Mouse (Mus musculus): ENCODE results near the gene Rps6kl1. TPM values are rescaled to one million over a fixed set of nuclear protein-coding genes. Genes with fewer than 3 reads are reported as not detected.

Rps6kl1 gene
- polyA plus RNA-seq (2012; rRNA removed), result 0.97 and 1.2 TPM in 2 replicates

DNA sequence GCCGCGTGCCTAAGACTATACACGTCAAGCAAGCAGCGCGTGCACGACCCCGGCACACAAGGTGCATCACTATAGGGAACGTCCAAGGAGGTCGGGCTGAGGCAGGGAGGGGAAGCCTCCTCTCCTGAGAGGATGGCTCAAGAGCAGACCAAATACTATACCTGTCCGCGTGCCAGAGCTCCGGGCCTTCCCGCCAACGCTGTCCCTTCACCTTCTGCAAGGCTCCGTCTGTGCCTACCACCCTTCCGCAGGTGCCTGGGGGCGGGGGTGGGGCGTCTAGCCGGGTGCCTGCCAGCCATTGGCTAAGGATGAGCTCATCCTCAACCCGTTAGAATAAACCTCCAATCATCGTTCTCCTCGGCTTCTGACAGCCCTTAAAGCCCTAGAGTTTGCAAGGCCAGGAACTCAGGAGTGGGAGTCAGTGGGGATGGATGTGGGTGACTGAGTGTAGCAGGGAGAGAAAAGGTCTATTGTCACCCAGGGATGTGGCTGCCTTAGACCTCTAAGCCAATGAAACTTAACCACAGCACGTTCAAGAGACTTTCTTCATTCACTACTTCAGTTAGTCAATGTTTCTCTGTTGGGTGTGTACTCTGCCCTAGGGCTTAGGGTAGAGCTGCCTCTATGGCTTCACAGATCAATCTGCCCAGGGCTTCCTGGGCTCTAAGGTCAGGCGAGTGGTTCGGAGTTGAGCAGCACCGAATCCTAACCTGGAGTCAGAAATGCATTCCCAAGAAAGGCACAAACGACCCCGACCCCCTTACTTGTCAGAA is at the start of gene Rps6kl1:
Gene Rps6kl1, minus strand, starts transcription at position 263 of the 773 bp plus-strand sequence.
- whole genome bisulfite sequencing, result 17% methylated on average over 28 of the region's 28 CpGs
- no peak for DNase-seq (ENCODE audit: low read depth, low spot score)

GRCm38 (mm10) chr12:85199954-85200353 is 48.9 kb upstream of the Rps6kl1 start:
- WGBS, result 43% methylated on average over 1 of the region's 1 CpGs
- DNase-seq (ENCODE audit: low read depth, low spot score), result no peak

GRCm38 (mm10) chr12:85197936-85198335 is 46.9 kb upstream of the Rps6kl1 start:
- 53% methylated on average over 8 of the region's 8 CpGs for WGBS
- DNase-seq (ENCODE audit: low read depth, low spot score), result no peak

- DNase-seq (ENCODE audit: low read depth, low spot score), result no peak
- WGBS, result 82% methylated on average over 7 of the region's 7 CpGs
Observed at GRCm38 (mm10) chr12:85197371-85197770, 46.3 kb upstream of the Rps6kl1 start.

GRCm38 (mm10) chr12:85196191-85196590 is 45.1 kb upstream of the Rps6kl1 start:
- no peak for DNase-seq (ENCODE audit: low read depth, low spot score)
- WGBS, result 88% methylated on average over 10 of the region's 10 CpGs

- no peak for DNase-seq (ENCODE audit: low read depth, low spot score)
- 73% methylated on average over 5 of the region's 5 CpGs for WGBS
Observed at GRCm38 (mm10) chr12:85195086-85195485, 44.0 kb upstream of the Rps6kl1 start.

DNA sequence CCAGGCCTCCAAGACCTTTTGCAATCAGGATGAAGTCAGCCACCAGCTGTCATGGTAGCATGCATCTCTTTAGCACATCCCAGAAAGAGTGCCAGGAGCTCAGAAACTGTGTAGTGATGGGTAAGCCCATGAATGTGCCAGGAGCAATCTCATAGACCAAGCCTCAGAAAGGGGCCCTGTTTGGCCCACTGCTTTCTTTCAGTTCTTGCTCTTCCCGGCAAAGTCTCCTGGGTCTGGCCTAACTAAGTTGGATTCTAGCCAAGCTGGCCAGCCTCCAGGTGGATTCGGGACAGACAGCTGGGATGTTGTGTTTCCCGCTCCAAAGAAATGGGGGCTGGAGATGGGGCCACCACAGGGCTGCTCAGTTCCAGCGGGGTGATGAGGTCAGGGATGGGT is 43.6 kb upstream of the Rps6kl1 start:
- 14% methylated on average over 4 of the region's 4 CpGs for WGBS

DNA sequence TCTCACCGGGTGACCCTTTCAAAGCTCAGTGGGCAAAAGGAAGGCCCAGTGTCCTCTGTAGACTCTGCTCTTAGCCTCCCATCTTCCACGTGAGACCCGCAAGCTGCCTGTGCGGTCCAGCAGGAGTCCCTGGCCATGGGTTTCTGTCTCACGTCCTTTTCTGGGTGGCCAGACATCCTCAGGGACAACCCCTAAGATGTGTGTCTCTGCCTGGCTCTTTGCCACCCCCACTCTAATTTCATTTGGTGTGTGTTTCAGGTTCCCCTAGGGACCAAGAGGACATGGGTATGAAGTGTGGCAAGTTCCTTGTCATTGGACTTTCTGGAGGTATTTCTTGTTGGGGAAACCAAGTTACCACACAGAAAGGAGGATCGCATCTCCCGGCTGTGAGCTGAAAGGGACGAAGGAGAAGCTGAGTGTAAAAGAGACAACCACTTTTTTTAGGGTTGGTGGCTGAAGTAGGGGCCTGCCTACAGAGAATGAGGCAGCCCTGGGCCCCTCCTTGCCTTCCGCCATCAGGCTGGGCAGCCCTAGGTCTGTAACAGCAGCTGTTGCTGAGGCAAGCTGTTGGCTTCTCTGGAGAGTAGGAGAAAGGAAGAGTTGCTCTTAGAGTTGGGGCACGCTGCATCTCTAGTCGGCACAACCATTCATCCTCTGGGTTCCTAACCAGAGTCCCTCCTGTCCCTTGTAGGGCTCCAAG is 43.0 kb upstream of the Rps6kl1 start:
- WGBS, result 89% methylated on average over 11 of the region's 11 CpGs
- no peak for DNase-seq (ENCODE audit: low read depth, low spot score)

More for the DNA sequence above, 43.6 kb upstream of the Rps6kl1 start:
- no peak for DNase-seq (ENCODE audit: low read depth, low spot score)

DNA sequence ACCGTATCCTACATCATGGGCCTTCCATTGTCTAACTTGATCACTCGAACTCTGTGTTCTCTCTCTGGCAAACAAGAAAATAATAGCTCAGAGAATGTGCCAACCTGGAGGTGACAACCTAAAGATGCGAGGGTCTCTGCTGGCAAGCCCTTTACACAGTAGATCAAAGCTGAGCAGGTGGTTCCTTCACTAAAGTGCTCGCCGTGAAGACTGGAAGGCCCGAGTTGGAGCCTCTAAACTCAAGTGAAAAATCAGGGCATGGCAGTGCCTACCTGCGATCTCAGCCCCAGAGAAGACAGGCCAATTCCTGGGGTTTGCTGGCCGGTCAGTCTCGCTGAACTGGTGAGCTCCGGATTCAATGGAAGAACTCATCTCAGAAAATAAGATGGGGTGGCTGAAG is 42.1 kb upstream of the Rps6kl1 start:
- DNase-seq (ENCODE audit: low read depth, low spot score), result no peak
- WGBS, result 84% methylated on average over 10 of the region's 10 CpGs

DNA sequence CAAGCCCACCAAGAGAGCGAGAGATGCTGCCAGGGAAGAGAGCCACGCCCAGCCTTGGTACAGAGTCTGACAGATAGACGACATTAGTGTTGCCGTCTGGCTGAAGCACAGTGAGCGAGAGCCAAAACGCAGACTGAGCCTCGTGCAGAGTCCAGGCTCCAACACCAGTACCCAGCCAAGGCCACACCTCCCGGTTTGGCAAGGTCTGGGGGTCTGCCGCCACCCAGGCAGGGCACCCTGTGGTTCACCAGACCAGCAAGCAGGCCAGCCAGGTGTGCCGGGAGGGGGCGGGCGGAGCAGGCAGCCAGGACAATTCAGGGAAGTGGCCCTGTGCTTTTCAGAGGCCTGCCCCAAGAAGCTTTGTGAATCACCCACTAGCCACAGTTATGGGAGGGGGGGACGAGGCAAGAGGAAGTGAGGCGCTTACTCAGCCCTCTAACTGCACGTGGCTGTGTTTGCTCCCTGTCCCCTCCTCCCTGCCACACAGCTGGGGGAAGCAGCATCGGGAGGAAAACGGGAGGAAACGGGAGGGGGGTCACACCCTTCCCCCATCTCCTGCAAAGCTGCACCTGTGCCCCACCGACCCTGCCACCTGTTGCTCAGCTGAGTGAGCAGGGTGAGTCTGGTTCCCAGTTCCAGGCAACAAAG is 41.5 kb upstream of the Rps6kl1 start:
- 10% methylated on average over 19 of the region's 19 CpGs for WGBS
- DNase-seq (ENCODE audit: low read depth, low spot score), result no peak

GRCm38 (mm10) chr12:85190290-85190689 is 39.2 kb upstream of the Rps6kl1 start:
- 68% methylated on average over 7 of the region's 7 CpGs for WGBS
- no peak for DNase-seq (ENCODE audit: low read depth, low spot score)

- no peak for DNase-seq (ENCODE audit: low read depth, low spot score)
- WGBS, result 57% methylated on average over 7 of the region's 7 CpGs
Observed at GRCm38 (mm10) chr12:85186361-85186760, 35.3 kb upstream of the Rps6kl1 start.

DNA sequence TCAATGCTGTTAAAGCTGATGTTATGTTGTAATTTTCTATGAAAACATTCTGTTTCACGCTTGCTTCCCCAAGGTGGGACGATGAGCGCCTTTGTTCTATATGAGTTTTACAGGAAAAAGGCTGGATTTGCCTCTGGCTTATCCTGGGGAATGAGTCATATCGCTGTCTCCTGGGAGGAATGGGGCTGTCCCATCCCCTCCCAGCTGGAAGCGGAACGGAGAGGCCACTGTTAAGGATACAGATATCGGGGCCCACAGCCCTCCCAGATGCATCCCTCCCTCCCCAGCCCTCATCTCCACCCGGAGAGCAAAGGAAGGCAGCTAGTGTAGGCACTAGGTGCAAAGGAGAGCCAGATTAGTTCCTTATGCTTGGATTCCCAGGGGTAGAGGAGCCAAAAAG is 34.7 kb upstream of the Rps6kl1 start:
- WGBS, result 33% methylated on average over 8 of the region's 8 CpGs
- DNase-seq (ENCODE audit: low read depth, low spot score), result no peak

GRCm38 (mm10) chr12:85184118-85184517 is 33.1 kb upstream of the Rps6kl1 start:
- no peak for DNase-seq (ENCODE audit: low read depth, low spot score)
- WGBS, result 57% methylated on average over 5 of the region's 5 CpGs

GRCm38 (mm10) chr12:85182898-85183297 is 31.8 kb upstream of the Rps6kl1 start:
- 64% methylated on average over 5 of the region's 5 CpGs for WGBS
- no peak for DNase-seq (ENCODE audit: low read depth, low spot score)

DNA sequence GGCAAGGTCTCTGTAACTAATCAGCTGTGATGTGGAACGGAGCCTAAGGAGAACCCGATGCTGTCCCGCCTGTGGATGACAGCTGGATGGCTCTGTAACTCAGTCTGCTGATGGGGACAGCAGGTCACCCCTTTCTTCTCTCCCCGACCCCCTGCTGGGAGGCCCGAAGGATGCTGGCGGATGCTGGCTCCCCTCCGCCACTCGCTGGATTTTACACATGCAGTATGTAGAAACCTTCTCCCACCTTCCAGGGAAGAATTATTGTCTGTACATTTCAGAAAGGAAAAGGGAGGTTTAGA is 31.2 kb upstream of the Rps6kl1 start:
- DNase-seq (ENCODE audit: low read depth, low spot score), result no peak
- 37% methylated on average over 8 of the region's 8 CpGs for WGBS

- DNase-seq (ENCODE audit: low read depth, low spot score), result no peak
Observed at GRCm38 (mm10) chr12:85181475-85182344, 30.6 kb upstream of the Rps6kl1 start.

GRCm38 (mm10) chr12:85178294-85178693 is 27.2 kb upstream of the Rps6kl1 start:
- WGBS, result 92% methylated on average over 2 of the region's 2 CpGs
- DNase-seq (ENCODE audit: low read depth, low spot score), result no peak

More at GRCm38 (mm10) chr12:85181475-85182344, 30.6 kb upstream of the Rps6kl1 start:
- WGBS, result 33% methylated on average over 17 of the region's 17 CpGs

- WGBS, result 69% methylated on average over 10 of the region's 10 CpGs
Observed at GRCm38 (mm10) chr12:85177740-85178239, 26.7 kb upstream of the Rps6kl1 start, which contains the start of gene Pgf. Gene Pgf (minus strand): TSS chr12:85177790.

More at GRCm38 (mm10) chr12:85177740-85178239, 26.7 kb upstream of the Rps6kl1 start, which contains the start of gene Pgf:
- no peak for DNase-seq (ENCODE audit: low read depth, low spot score)

All from large intestine, adult 2 months (tissue).